Mouse (Mus musculus): ENCODE measurements at regions not wholly inside any gene's neighbourhood (a gene's known extent, or its start where the extent isn't known, plus 50 kb on each side); places are given as distances from the start of the nearest gene placed in this dataset.

- H3K4me1 ChIP-seq, result no peaks in the 10 kb centered on the region
- H3K9ac ChIP-seq, result no peak overlapping the region
- H3K27ac ChIP-seq, result no peak overlapping the region
- no peak overlapping the region for H3K4me2 ChIP-seq (replicated peaks)
- no peaks in the 10 kb centered on the region for H3K9me3 ChIP-seq
- H3K4me3 ChIP-seq, result no peak overlapping the region
- WGBS, result 90% methylated on average over 1 of the region's 1 CpGs
- no peaks in the 10 kb centered on the region for H3K36me3 ChIP-seq
- no peak for ATAC-seq (ENCODE audit: low FRiP score, low read depth)
- no peaks in the 10 kb centered on the region for H3K27me3 ChIP-seq (replicated peaks)
These were observed 534.6 kb upstream of the Lmcd1 start for GRCm38 (mm10) chr6:111738983-111739382.

DNA sequence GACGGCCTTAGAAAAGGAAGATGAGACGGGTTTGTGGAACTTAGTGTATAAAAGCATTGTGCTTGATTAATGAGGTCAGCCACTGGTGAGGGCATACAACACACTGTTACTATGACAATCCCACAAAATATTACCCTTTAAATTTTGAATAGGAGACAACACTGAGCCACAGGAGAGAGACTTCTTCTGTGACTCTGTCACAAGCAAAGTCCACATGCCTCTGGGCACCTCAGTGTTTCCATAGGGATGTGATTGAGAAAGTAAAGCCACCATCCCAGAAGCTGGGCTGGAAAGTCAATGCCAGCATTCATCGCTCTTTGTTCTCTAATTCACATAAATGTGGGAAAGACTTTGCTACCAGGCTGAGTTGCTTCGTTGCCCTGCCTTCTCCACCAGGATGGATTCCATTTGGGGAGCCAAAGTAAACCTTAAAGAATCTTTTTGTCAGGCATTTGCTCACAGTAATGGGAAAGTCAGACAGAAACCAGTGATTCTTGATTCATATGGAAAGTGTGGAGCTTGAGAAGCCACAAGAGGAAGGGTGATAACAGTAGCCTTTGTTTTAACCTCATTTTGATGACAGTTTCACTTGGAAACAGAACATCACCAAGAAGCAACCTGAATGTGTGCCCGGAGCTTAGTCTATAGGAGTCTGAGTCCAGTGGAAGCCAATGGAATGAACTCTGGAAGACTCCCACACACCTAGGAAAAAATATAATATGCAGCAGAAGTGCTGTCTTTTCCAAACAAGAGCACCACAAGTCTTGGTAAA lies 491.7 kb upstream of the Lmcd1 start:
- H3K27me3 ChIP-seq (replicated peaks), result no peaks in the 10 kb centered on the region

GRCm38 (mm10) chr6:111808611-111809010 lies 464.9 kb upstream of the Lmcd1 start:
- H3K9ac ChIP-seq, result no peak overlapping the region
- no peak overlapping the region for H3K4me2 ChIP-seq (replicated peaks)
- no peak overlapping the region for H3K27ac ChIP-seq
- no peaks in the 10 kb centered on the region for H3K27me3 ChIP-seq (replicated peaks)
- H3K9me3 ChIP-seq, result 0 out of 2 replicates have a peak, but pooled peaks cover 5% of the 10 kb centered on the region
- H3K4me3 ChIP-seq, result no peak overlapping the region
- H3K36me3 ChIP-seq, result no peaks in the 10 kb centered on the region
- H3K4me1 ChIP-seq, result no peaks in the 10 kb centered on the region
- ATAC-seq (ENCODE audit: low FRiP score, low read depth), result no peak

More for the DNA sequence above, 491.7 kb upstream of the Lmcd1 start:
- peak; percentile 80 for ATAC-seq (ENCODE audit: low FRiP score, low read depth)
- Histone ChIP-seq H3K4me3 (no peak overlapping the region), H3K9me3 (no peaks in the 10 kb centered on the region), H3K4me2 (replicated peaks) (no peak overlapping the region), H3K9ac (no peak overlapping the region), H3K36me3 (no peaks in the 10 kb centered on the region), H3K4me1 (no peaks in the 10 kb centered on the region), H3K27ac (no peak overlapping the region)
- 44% methylated on average over 5 of the region's 5 CpGs for WGBS

GRCm38 (mm10) chr6:111813982-111814603 lies 459.5 kb upstream of the Lmcd1 start:
- H3K4me3 ChIP-seq, result no peak overlapping the region
- no peaks in the 10 kb centered on the region for H3K4me1 ChIP-seq
- no peak; the same call in 1 of the 2 replicates for ATAC-seq (ENCODE audit: low FRiP score, low read depth)
- H3K27me3 ChIP-seq (replicated peaks), result no peaks in the 10 kb centered on the region
- no peak overlapping the region for H3K4me2 ChIP-seq (replicated peaks)
- no peak overlapping the region for H3K27ac ChIP-seq
- 0 out of 2 replicates have a peak, but pooled peaks cover 5% of the 10 kb centered on the region for H3K9me3 ChIP-seq
- no peak overlapping the region for H3K9ac ChIP-seq
- WGBS, result 81% methylated on average over 7 of the region's 7 CpGs
- no peaks in the 10 kb centered on the region for H3K36me3 ChIP-seq

GRCm38 (mm10) chr6:111815150-111815549 lies 458.4 kb upstream of the Lmcd1 start:
- Histone ChIP-seq H3K4me1 (no peaks in the 10 kb centered on the region), H3K4me3 (no peak overlapping the region), H3K9ac (no peak overlapping the region), H3K9me3 (0 out of 2 replicates have a peak, but pooled peaks cover 5% of the 10 kb centered on the region), H3K27ac (no peak overlapping the region), H3K36me3 (no peaks in the 10 kb centered on the region), H3K4me2 (replicated peaks) (no peak overlapping the region), H3K27me3 (replicated peaks) (no peaks in the 10 kb centered on the region)
- ATAC-seq (ENCODE audit: low FRiP score, low read depth), result no peak

DNA sequence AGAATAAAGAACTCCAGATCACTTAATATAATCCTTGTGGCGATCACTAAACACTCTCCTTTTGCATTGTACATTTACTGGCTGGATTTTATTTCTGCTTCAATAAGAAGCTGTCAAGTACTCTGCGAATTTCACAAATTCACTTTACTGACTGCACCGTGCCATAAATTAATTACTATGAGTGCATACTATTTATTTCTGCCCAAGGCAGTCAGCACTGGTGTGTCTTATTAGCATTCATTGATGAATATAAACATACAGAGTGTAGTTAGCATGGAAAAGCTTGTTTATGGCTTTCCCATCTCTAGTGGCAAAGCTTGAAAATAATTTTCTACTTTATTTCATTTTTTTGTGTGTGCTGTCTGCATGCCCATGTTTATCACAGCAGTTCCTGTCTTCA lies 453.3 kb upstream of the Lmcd1 start:
- Histone ChIP-seq H3K9ac (no peak overlapping the region), H3K9me3 (no peaks in the 10 kb centered on the region), H3K4me1 (no peaks in the 10 kb centered on the region), H3K27me3 (replicated peaks) (no peaks in the 10 kb centered on the region), H3K36me3 (no peaks in the 10 kb centered on the region), H3K27ac (no peak overlapping the region), H3K4me2 (replicated peaks) (no peak overlapping the region), H3K4me3 (no peak overlapping the region)
- 75% methylated on average over 3 of the region's 3 CpGs for WGBS
- ATAC-seq (ENCODE audit: low FRiP score, low read depth), result no peak

- Histone ChIP-seq H3K36me3 (no peaks in the 10 kb centered on the region), H3K4me3 (no peak overlapping the region), H3K9me3 (no peaks in the 10 kb centered on the region), H3K4me2 (replicated peaks) (no peak overlapping the region), H3K9ac (no peak overlapping the region), H3K27ac (no peak overlapping the region), H3K27me3 (replicated peaks) (no peaks in the 10 kb centered on the region), H3K4me1 (no peaks in the 10 kb centered on the region)
- peak; percentile 65; the same call in 1 of the 2 replicates for ATAC-seq (ENCODE audit: low FRiP score, low read depth)
- 66% methylated on average over 6 of the region's 6 CpGs for WGBS
These were observed 429.2 kb upstream of the Lmcd1 start for GRCm38 (mm10) chr6:111844321-111844835.

- H3K27ac ChIP-seq, result no peak overlapping the region
- no peaks in the 10 kb centered on the region for H3K36me3 ChIP-seq
- no peak for ATAC-seq (ENCODE audit: low FRiP score, low read depth)
- H3K9me3 ChIP-seq, result no peaks in the 10 kb centered on the region
- no peaks in the 10 kb centered on the region for H3K4me1 ChIP-seq
- 86% methylated on average over 3 of the region's 3 CpGs for WGBS
- H3K4me3 ChIP-seq, result no peak overlapping the region
- H3K4me2 ChIP-seq (replicated peaks), result no peak overlapping the region
- H3K9ac ChIP-seq, result no peak overlapping the region
- H3K27me3 ChIP-seq (replicated peaks), result no peaks in the 10 kb centered on the region
These were observed 407.4 kb upstream of the Lmcd1 start for GRCm38 (mm10) chr6:111866101-111866598.

DNA sequence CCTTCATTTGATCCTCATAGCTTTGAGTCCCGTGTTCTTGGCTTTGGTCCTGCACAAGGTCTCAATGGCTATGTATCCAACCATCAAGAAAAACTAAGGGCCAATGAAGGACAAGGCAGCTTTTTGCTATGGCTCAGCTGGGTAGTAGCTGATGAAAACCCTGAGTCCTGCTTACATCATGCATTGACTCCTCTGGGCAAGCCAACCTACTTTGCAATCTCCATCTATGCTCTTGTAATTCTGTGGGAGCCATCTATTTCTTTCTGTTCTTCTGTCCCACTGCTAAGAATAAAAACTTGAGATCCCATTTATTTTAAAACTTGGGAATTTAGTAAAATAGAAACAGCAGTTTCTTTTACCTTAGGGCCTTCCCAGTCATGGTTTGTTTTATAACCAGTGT lies 391.0 kb upstream of the Lmcd1 start:
- Histone ChIP-seq H3K4me1 (no peaks in the 10 kb centered on the region), H3K27ac (no peak overlapping the region), H3K27me3 (replicated peaks) (no peaks in the 10 kb centered on the region), H3K4me2 (replicated peaks) (no peak overlapping the region), H3K36me3 (no peaks in the 10 kb centered on the region), H3K9ac (no peak overlapping the region), H3K4me3 (no peak overlapping the region), H3K9me3 (no peaks in the 10 kb centered on the region)
- ATAC-seq (ENCODE audit: low FRiP score, low read depth), result no peak
- 85% methylated on average over 1 of the region's 1 CpGs for WGBS

DNA sequence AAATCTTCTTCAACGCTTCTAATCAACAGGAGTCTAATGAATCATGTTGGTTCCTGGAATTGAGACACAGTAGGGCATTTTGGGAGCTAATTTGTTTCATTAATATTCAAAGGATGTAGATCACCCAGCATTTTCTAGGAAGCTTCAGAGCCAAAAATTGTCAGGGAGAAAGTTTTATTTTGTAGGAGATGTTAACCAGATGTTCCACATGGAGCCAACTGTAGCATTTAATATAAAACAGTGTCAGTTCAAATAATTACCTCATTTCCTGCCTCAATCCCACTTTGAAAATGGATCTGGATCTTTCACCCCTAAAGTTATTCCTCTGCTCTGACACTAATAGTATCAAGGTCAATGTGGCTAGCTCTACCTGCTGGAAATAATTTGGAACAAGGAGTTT lies 389.6 kb upstream of the Lmcd1 start:
- Histone ChIP-seq H3K4me3 (no peak overlapping the region), H3K4me1 (no peaks in the 10 kb centered on the region), H3K4me2 (replicated peaks) (no peak overlapping the region), H3K36me3 (no peaks in the 10 kb centered on the region), H3K9ac (no peak overlapping the region), H3K9me3 (no peaks in the 10 kb centered on the region), H3K27me3 (replicated peaks) (no peaks in the 10 kb centered on the region), H3K27ac (no peak overlapping the region)
- WGBS, result 66% methylated on average over 1 of the region's 1 CpGs
- ATAC-seq (ENCODE audit: low FRiP score, low read depth), result no peak

DNA sequence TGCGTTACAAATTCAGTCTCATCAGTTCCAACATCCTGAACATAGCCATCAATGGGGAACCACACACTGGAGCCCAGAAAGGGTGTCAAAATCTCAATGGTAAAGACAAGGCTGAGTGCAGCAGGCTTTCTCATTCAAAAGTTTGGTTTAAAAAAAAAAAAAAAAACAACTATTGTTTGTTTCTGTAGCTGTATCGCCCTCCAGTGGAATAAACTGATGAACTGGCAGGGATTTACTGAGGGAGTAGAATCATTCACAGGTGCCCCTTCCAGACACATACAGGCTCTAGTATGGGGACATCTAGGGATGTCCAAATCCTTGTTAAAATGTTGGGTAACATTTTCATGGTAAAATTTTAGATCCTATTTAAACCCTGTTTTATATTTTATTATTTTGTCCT lies 361.6 kb upstream of the Lmcd1 start:
- no peaks in the 10 kb centered on the region for H3K9me3 ChIP-seq
- no peak overlapping the region for H3K27ac ChIP-seq
- 65% methylated on average over 2 of the region's 2 CpGs for WGBS
- no peaks in the 10 kb centered on the region for H3K36me3 ChIP-seq
- H3K4me2 ChIP-seq (replicated peaks), result no peak overlapping the region
- no peaks in the 10 kb centered on the region for H3K27me3 ChIP-seq (replicated peaks)
- no peak overlapping the region for H3K4me3 ChIP-seq
- ATAC-seq (ENCODE audit: low FRiP score, low read depth), result no peak
- peaks cover 7% of the 10 kb centered on the region; the same call in 1 of the 2 replicates for H3K4me1 ChIP-seq
- H3K9ac ChIP-seq, result no peak overlapping the region

DNA sequence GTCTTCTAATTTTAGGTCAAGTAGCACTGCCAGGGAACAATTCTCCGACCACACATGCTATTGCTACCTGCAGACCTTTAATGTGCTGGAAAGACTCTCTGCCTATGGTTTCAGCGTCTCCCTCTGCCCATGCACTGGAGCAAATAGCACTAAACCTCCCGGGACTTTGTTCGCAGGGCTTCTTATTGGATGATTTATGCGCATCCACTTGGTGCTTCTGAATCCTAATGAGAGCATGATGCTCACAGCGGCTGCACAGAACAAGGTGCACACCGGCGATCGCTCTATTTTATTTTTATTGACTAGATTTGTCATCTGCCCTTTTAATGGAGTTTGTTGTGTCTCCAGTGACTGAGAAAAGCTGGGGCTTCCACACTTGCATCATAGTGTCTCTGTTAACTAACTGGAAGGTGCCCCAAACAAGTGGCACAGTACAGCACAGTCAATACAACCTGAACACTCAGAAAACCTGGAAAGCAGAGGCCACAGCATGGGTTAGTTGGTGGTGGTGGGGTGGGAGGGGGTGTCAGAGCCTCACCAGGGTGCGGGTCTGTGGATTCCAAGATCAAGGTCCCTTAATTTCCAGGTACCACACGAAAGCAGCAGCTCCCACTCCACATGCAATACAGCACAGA lies 359.7 kb upstream of the Lmcd1 start:
- H3K4me3 ChIP-seq, result no peak overlapping the region
- H3K9me3 ChIP-seq, result no peaks in the 10 kb centered on the region
- peak; percentile 86 for ATAC-seq (ENCODE audit: low FRiP score, low read depth)
- H3K27me3 ChIP-seq (replicated peaks), result no peaks in the 10 kb centered on the region
- H3K9ac ChIP-seq, result no peak overlapping the region
- WGBS, result 47% methylated on average over 11 of the region's 11 CpGs
- peaks cover 7% of the 10 kb centered on the region; the same call in 1 of the 2 replicates for H3K4me1 ChIP-seq
- no peaks in the 10 kb centered on the region for H3K36me3 ChIP-seq
- no peak overlapping the region for H3K4me2 ChIP-seq (replicated peaks)
- H3K27ac ChIP-seq, result no peak overlapping the region
